Mouse (Mus musculus) thymus, postnatal 0 days (tissue): ENCODE results near the gene Rragd. TPM values are rescaled to one million over a fixed set of nuclear protein-coding genes. Genes with fewer than 3 reads are reported as not detected.

Experiments
- polyA plus RNA-seq: library from polyadenylated mRNA; unstranded; fragments of >200 nt; fragmentation: Nextera tagmentation; extraction: Ambion mirVana; gene quantifications from 2 replicates; pipeline ENCODE4 v1.2.1, GENCODE M21; 2015

Gene Rragd
- polyA plus RNA-seq, 1 experiment from 2014 or later = 12.5 TPM

Other genes starting within 250 kb of the Rragd start
- 138 and 141 TPM in 2 replicates for gene Lyrm2, start 182.8 kb upstream of the Rragd start, polyA plus RNA-seq
- 10.1 and 12.8 TPM in 2 replicates for gene Ankrd6, start 32.2 kb upstream of the Rragd start, polyA plus RNA-seq
- 38.1 and 43.0 TPM in 2 replicates for gene Ube2j1, start 48.4 kb downstream of the Rragd start, polyA plus RNA-seq
- gene Gabrr2, start 80.0 kb downstream of the Rragd start, polyA plus RNA-seq = 0.84 and 1.6 TPM in 2 replicates
- gene Gabrr1, start 149.5 kb downstream of the Rragd start, polyA plus RNA-seq = 0.09 TPM in 1 of 2 replicates, not detected in the other
- 0.18 TPM in 1 of 2 replicates, not detected in the other for gene Pm20d2, start 206.7 kb downstream of the Rragd start, polyA plus RNA-seq
- gene Srsf12, start 226.0 kb downstream of the Rragd start, polyA plus RNA-seq = 1.9 and 2.9 TPM in 2 replicates